Mouse (Mus musculus) monocyte, adult 2 months (primary cell): Measurements from ENCODE around the gene Itpr3.
A peak's percentile ranks its signal among the peaks of the same experiment; 100 is the strongest.

ENCODE experiments used
- DNase-seq, 2 experiments: peaks; one replicate each; pipeline ENCODE4 v3.0.0; 2022; ENCODE audit warnings: low spot score in 2 of 2, low read depth in 1 of 2

Itpr3 gene

DNA sequence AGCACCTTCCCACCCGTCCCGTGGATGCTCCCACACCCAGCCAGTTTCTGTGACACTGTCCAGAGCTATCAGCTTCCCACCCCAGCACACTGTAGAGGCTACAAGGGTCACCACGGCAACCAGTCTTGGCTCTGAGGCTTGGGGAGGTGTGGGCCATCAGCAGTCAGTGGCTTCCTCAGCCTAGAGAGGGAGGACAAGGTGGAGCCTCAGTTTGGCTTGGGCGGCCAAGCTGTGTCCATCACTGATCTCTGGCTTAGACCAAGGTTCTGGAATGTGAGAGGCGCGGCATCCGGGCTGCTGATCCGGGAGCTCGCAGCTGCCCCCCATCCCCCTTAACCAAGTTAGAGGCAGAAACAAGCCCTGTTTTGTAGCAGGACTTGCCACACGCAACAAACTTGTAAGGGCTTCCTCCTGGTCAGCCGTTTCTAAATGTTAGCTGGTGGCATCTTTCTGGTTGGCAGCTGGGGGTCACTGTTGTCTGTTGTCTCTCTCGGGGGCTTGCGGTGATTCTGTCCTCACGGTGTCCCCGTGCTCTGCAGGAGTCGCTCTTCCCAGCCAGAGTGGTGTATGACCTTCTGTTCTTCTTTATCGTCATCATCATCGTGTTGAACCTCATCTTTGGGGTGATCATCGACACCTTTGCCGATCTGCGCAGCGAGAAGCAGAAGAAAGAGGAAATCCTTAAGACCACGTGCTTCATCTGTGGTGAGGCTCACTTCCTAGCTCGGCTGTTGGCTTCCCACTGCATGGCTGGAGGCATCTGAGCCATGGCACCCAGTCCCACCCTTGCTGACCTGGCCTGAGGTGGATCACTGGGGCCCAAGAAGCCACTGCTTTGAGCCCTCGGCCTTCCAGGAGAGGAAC, 61.8 kb downstream of the Itpr3 start:
- DNase-seq: no peak

GRCm38 (mm10) chr17:27119540-27119895, 62.4 kb downstream of the Itpr3 start:
- DNase-seq: no peak

DNA sequence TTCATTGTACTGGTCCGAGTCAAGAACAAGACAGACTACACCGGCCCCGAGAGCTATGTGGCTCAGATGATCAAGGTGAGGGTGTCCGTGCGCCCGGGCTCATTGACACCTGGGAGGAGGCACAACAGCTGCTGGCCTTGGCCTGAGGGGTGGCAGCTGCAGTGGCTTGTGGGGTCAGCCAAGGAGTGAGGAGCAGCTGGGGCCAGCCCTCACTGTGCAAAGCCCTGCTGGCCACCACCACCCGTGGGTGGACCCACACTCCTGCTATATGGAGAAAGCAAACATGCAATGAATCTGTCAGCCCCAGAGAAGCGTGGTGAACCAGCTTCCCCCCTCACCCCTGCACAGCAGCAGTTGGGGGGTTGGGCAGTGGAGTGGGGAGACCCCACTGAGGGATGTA, 62.9 kb downstream of the Itpr3 start:
- DNase-seq: no peak

DNA sequence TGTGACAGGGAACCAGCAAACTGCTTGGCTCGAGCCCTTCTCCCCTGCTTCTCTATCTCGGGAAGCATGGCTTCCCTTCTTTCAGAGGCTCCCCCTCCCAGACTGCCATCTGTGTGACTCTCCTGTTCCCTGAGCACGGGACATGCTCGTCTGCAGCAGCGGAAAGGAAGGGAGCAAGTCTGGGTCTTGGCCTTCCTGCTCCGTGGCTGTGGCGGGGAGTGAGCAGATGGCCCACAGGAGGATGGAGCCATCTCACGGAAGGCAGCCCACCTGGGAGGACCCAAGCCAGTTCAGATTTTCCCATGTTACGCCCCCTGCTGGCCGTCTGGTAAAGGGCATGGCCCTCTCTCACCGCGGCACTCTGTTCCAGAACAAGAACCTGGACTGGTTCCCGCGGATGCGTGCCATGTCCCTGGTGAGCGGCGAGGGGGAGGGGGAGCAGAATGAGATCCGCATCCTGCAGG, 63.5 kb downstream of the Itpr3 start:
- DNase-seq: no peak

DNA sequence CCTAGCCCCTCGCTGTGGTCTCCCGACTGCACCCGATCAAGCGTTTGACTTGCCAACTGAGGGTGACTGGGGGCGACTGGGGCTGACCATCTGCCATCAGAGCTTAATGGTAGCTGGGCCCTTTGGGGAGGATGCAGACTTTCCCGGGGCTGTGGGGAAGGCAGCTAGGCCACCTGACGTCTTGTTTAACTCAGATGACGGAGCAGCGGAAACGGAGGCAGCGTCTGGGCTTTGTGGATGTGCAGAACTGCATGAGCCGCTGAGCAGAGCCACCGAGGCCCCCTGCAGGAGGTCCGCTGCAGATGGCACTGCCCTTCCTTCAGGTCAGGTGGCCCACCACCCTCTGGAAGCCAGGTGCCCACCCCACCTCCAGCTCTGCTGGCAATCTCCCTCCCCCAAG, 64.2 kb downstream of the Itpr3 start:
- no peak for DNase-seq

DNA sequence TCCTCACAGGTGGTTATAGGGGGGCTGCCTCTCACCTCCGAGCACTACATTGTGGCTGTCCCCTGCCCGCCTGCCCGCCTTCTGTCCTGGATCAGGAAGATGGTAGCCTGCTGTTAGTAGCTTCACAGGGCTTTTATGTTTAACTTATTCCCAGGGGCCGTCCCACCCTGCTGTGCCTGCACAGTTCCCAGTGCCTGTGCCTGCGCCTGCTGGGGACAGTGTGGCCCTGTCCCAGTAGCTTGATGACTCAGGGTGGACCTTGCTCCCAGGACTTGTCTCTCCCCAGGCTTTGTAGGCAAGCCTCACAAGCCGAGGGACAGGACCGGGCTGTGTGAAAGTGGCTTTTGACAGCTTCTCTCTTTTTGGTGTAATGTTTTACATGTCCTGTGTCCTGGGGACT, 64.7 kb downstream of the Itpr3 start:
- DNase-seq: no peak

- DNase-seq: no peak
Observed at GRCm38 (mm10) chr17:27122701-27123100, 65.6 kb downstream of the Itpr3 start.

- DNase-seq: no peak
Observed at GRCm38 (mm10) chr17:27123103-27123502, 66.0 kb downstream of the Itpr3 start.

GRCm38 (mm10) chr17:27123813-27124375, 66.8 kb downstream of the Itpr3 start:
- DNase-seq: no peak

DNA sequence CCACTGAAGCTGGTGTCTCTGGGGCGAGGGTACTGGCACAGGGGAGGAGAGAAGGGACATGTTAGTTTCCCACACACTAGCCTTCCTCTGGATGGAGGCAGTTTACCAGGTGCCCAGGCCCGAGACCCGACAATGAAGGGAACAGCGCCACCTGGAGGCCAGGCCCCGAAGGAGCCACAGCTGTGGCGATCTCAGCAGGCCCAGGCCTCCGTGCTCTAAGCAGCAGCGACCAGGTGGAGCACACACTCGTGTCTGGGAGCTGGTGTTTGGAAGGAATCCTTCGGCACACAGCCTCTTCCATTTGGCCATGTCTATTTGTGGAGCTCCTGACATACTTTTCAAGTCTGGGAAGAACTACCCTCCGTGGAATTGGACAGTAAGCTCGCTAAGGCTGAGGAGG, 68.1 kb downstream of the Itpr3 start:
- peak in 1 of 2 experiments; percentile 52 for DNase-seq

- DNase-seq: no peak
Observed at GRCm38 (mm10) chr17:27125669-27126202, 68.6 kb downstream of the Itpr3 start.

DNA sequence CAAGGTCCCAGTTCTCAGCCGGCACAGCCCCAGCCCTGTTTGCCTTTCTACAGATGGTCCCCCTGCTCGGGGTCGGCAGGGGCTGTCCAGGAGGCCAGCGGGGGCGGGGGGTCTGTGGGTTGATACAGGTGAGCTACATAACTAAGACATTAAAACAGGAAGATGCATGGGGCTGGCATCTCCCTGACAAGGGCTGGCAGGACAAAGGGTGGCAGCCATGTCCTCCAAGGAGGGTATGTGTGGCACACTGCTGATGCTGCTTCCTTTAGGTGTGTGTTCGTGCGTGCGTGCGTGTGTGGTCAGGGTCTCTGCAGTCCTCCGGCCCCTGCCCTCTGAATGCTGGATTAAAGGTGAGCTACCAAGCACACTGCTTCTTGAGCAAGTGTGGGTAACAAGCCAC, 69.9 kb downstream of the Itpr3 start:
- no peak for DNase-seq

DNA sequence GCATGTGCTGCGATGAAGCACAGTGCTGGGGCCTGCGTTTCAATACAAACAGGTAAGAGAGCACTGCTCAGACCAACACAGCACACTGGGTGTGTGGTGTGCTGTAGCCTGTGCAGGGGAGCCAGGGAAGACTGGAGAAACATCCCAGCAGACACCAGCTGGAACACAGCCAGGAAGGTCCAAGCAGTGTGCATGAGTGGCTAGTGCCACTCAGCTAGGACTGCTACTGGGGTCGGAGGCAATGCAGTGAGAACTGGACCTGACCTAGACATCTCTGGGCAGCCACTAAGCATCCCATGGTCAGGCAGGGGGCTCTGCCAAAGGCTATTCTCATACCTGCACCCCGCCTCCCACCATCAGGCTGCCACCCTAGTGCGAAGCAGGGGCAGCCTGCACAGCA, 71.1 kb downstream of the Itpr3 start:
- no peak for DNase-seq

- no peak for DNase-seq
Observed at GRCm38 (mm10) chr17:27129291-27129690, 72.2 kb downstream of the Itpr3 start.

- DNase-seq: no peak
Observed at GRCm38 (mm10) chr17:27129819-27130218, 72.7 kb downstream of the Itpr3 start.

GRCm38 (mm10) chr17:27130246-27130645, 73.1 kb downstream of the Itpr3 start:
- no peak for DNase-seq

- DNase-seq: no peak
Observed at GRCm38 (mm10) chr17:27131240-27131665, 74.1 kb downstream of the Itpr3 start.

DNA sequence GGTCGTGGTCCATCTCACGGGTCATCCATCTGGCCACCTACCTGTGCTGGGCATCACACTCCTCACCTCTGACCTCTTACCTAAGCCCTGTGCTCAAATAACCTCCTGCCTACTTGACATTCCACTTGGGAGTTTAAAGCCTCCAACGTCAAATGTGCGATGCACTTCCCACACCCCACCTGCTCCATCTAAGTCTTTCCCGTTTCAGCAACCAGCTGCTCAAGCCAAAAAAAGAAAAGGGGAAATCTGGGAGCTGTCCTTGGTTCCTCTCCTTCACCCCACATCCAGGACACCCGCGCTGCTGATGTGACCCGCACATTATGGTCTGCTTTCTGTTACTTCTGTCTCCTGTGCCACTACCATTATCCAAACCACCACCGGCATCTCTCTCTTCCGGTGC, 75.1 kb downstream of the Itpr3 start:
- no peak for DNase-seq

DNA sequence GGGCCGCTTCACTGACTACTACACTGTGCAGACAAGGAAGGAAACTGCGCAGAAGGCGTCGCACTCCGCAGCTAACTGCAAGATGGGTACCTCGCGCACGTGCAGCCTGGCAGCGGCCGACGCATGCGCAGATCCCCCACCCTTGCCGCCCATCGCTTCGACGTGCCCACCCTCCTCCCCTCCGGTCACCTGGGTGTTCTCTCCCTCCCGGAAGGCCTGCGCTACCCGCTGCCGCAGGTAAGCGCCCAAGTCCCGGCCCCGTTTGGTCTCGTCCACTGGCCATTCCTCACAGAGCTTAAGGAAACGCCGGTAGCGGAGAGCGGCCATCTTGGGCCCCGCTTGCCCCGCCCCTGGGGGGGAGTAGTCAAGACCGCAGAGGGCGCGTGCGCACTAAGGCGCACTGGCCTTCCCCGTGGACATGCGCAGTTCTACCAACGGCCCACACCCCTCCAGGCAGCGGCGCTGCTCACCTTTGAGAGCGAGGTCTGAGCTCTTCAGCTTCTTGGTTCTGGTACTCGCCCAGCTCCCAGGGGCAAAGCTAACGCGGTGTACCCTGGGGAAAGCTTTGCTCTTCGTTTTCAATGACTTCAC, 76.5 kb downstream of the Itpr3 start, which contains the start of gene Uqcc2:
Gene Uqcc2, minus strand, starts transcription at position 366 of the 591 bp plus-strand sequence.
- peak; percentile 89 to 93 for DNase-seq

DNA sequence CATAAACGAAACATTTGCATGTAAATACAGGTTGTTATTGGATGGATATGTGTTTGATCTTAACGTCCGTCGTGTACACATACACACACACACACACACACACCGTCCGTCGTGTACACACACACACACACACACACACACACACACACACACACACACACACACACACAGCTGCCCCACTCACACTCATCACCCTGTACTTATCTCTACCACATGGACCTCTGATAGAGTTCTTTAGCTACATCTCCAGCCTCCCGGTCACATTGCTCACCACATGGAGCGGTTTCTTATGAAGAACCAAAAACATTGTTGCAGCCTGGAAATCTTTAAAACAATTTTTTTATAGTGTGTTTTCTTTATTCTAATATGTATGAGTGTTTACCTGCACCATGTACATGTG, 77.1 kb downstream of the Itpr3 start:
- no peak for DNase-seq

GRCm38 (mm10) chr17:27134715-27135114, 77.6 kb downstream of the Itpr3 start:
- DNase-seq: no peak

- DNase-seq: no peak
Observed at GRCm38 (mm10) chr17:27138396-27138795, 81.3 kb downstream of the Itpr3 start.
